Mouse (Mus musculus) heart, embryonic 11.5 days (tissue): Measurements from ENCODE around the gene Dzank1. TPM values are rescaled to one million over a fixed set of nuclear protein-coding genes. Genes with fewer than 3 reads are reported as not detected.

Experiments used
- ATAC-seq: fragments of 200-750 bp; cut with Nextera tagmentation; replicated peaks from 2 replicates; pipeline ENCODE4 v1.8.0; 2017; ENCODE audit warnings: moderate library complexity; ENCODE audit not compliant: insufficient number of reproducible peaks, low FRiP score, low TSS enrichment
- H3K27ac ChIP-seq: fragments of 300-500 bp; sonication (generic); 2 replicates; pipeline ENCODE4 v1.5.1; 2014; ENCODE audit warnings: mild to moderate bottlenecking, low read depth, low read length
- H3K27me3 ChIP-seq: fragments of 300-500 bp; sonication (generic); 2 replicates; pipeline ENCODE4 v1.6.1; 2014; ENCODE audit warnings: mild to moderate bottlenecking, low read length, mixed read lengths; ENCODE audit not compliant: control insufficient read depth, insufficient read depth
- H3K36me3 ChIP-seq: fragments of 300-500 bp; sonication (generic); 2 replicates; pipeline ENCODE4 v1.6.1; 2014; ENCODE audit warnings: mild to moderate bottlenecking, low read length, moderate library complexity, mixed read lengths; ENCODE audit not compliant: control insufficient read depth, insufficient read depth
- H3K4me1 ChIP-seq: fragments of 300-500 bp; sonication (generic); 2 replicates; pipeline ENCODE4 v1.6.1; 2014; ENCODE audit warnings: low read length; ENCODE audit not compliant: control insufficient read depth, insufficient read depth
- H3K4me2 ChIP-seq: fragments of 300-500 bp; sonication (generic); 2 replicates; pipeline ENCODE4 v1.6.1; 2014; ENCODE audit warnings: mild to moderate bottlenecking, moderate library complexity
- H3K4me3 ChIP-seq: fragments of 300-500 bp; sonication (generic); 2 replicates; pipeline ENCODE4 v1.5.1; 2014; ENCODE audit warnings: low read depth, low read length
- H3K9ac ChIP-seq: fragments of 300-500 bp; sonication (generic); 2 replicates; pipeline ENCODE4 v1.6.1; 2014; ENCODE audit warnings: mild to moderate bottlenecking, low read depth, low read length, moderate library complexity
- H3K9me3 ChIP-seq: fragments of 300-500 bp; sonication (generic); replicated peaks from 2 replicates; pipeline ENCODE4 v1.6.1; 2016; ENCODE audit warnings: low read length; ENCODE audit not compliant: control insufficient read depth
- WGBS: fragments of 180-500 bp; shearing (Covaris S2); extraction: QIAGEN DNeasy Blood & Tissue Kit; methylation state at CpG from one replicate; pipeline ENCODE4 v1.1.7; 2014; ENCODE audit not compliant: insufficient replicate concordance; 5-methylcytosine and 5-hydroxymethylcytosine counted together
- polyA plus RNA-seq: library from polyadenylated mRNA; unstranded; fragments of >200 nt; fragmentation: Nextera tagmentation; extraction: Ambion mirVana; gene quantifications from 2 replicates; pipeline ENCODE4 v1.2.1, GENCODE M21; 2014

Dzank1 gene
- polyA plus RNA-seq, 1 experiment from 2014 or later: 0.63 TPM

- H3K36me3 ChIP-seq: no peaks in the 10 kb centered on the region
- H3K4me3 ChIP-seq: no peak overlapping the region
- no peak overlapping the region for H3K27ac ChIP-seq
- H3K4me2 ChIP-seq: no peak overlapping the region
- H3K9ac ChIP-seq: no peak overlapping the region
- WGBS: 86% methylated on average over 5 of the region's 5 CpGs
- H3K27me3 ChIP-seq: no peaks in the 10 kb centered on the region
- no peak for ATAC-seq
- no peaks in the 10 kb centered on the region for H3K9me3 ChIP-seq
- H3K4me1 ChIP-seq: no peaks in the 10 kb centered on the region
These were observed 37.9 kb downstream of the Dzank1 start for GRCm38 (mm10) chr2:144489342-144489741.

- Histone ChIP-seq H3K27ac (no peak overlapping the region), H3K36me3 (no peaks in the 10 kb centered on the region), H3K4me3 (no peak overlapping the region), H3K9ac (no peak overlapping the region), H3K27me3 (no peaks in the 10 kb centered on the region), H3K9me3 (no peaks in the 10 kb centered on the region), H3K4me1 (no peaks in the 10 kb centered on the region), H3K4me2 (no peak overlapping the region)
- 75% methylated on average over 6 of the region's 6 CpGs for WGBS
- ATAC-seq: no peak
These were observed 39.7 kb downstream of the Dzank1 start for GRCm38 (mm10) chr2:144487476-144487875.

GRCm38 (mm10) chr2:144485439-144485838, 41.8 kb downstream of the Dzank1 start:
- 76% methylated on average over 7 of the region's 7 CpGs for WGBS

GRCm38 (mm10) chr2:144484084-144484483, 43.1 kb downstream of the Dzank1 start:
- H3K4me2 ChIP-seq: no peak overlapping the region
- no peak for ATAC-seq
- no peak overlapping the region for H3K4me3 ChIP-seq
- H3K27ac ChIP-seq: no peak overlapping the region
- H3K9me3 ChIP-seq: no peaks in the 10 kb centered on the region
- H3K27me3 ChIP-seq: no peaks in the 10 kb centered on the region
- WGBS: 56% methylated on average over 1 of the region's 1 CpGs
- H3K36me3 ChIP-seq: no peaks in the 10 kb centered on the region
- no peaks in the 10 kb centered on the region for H3K4me1 ChIP-seq
- H3K9ac ChIP-seq: no peak overlapping the region

More at GRCm38 (mm10) chr2:144485439-144485838, 41.8 kb downstream of the Dzank1 start:
- Histone ChIP-seq H3K4me2 (no peak overlapping the region), H3K27me3 (no peaks in the 10 kb centered on the region), H3K27ac (no peak overlapping the region), H3K9ac (no peak overlapping the region), H3K36me3 (no peaks in the 10 kb centered on the region), H3K4me3 (no peak overlapping the region), H3K4me1 (no peaks in the 10 kb centered on the region), H3K9me3 (no peaks in the 10 kb centered on the region)
- ATAC-seq: no peak

GRCm38 (mm10) chr2:144479421-144479820, 47.8 kb downstream of the Dzank1 start:
- no peak overlapping the region for H3K27ac ChIP-seq
- H3K36me3 ChIP-seq: no peaks in the 10 kb centered on the region
- H3K27me3 ChIP-seq: no peaks in the 10 kb centered on the region
- no peaks in the 10 kb centered on the region for H3K9me3 ChIP-seq
- no peak overlapping the region for H3K4me3 ChIP-seq
- no peak overlapping the region for H3K4me2 ChIP-seq
- H3K9ac ChIP-seq: no peak overlapping the region
- no peaks in the 10 kb centered on the region for H3K4me1 ChIP-seq
- no peak for ATAC-seq
- 82% methylated on average over 2 of the region's 2 CpGs for WGBS

- no peaks in the 10 kb centered on the region for H3K27me3 ChIP-seq
- 66% methylated on average over 5 of the region's 5 CpGs for WGBS
- no peak for ATAC-seq
- no peaks in the 10 kb centered on the region for H3K9me3 ChIP-seq
- no peaks in the 10 kb centered on the region for H3K36me3 ChIP-seq
- no peak overlapping the region for H3K4me2 ChIP-seq
- no peak overlapping the region for H3K4me3 ChIP-seq
- H3K9ac ChIP-seq: no peak overlapping the region
- H3K4me1 ChIP-seq: no peaks in the 10 kb centered on the region
- H3K27ac ChIP-seq: no peak overlapping the region
These were observed 60.0 kb downstream of the Dzank1 start for GRCm38 (mm10) chr2:144467203-144467602.

GRCm38 (mm10) chr2:144465876-144466575, 61.2 kb downstream of the Dzank1 start:
- ATAC-seq: no peak
- Histone ChIP-seq H3K36me3 (no peaks in the 10 kb centered on the region), H3K9ac (no peak overlapping the region), H3K4me2 (no peak overlapping the region), H3K9me3 (no peaks in the 10 kb centered on the region), H3K27me3 (no peaks in the 10 kb centered on the region), H3K4me3 (no peak overlapping the region), H3K27ac (no peak overlapping the region), H3K4me1 (no peaks in the 10 kb centered on the region)
- WGBS: 77% methylated on average over 14 of the region's 14 CpGs

GRCm38 (mm10) chr2:144464799-144465760, 62.1 kb downstream of the Dzank1 start:
- Histone ChIP-seq H3K36me3 (no peaks in the 10 kb centered on the region), H3K9me3 (no peaks in the 10 kb centered on the region), H3K4me2 (no peak overlapping the region), H3K27me3 (no peaks in the 10 kb centered on the region), H3K4me3 (no peak overlapping the region), H3K27ac (no peak overlapping the region), H3K4me1 (no peaks in the 10 kb centered on the region), H3K9ac (no peak overlapping the region)
- ATAC-seq: no peak
- WGBS: 68% methylated on average over 9 of the region's 9 CpGs
